Mouse (Mus musculus): ENCODE results near the gene Gipc3. TPM values are rescaled to one million over a fixed set of nuclear protein-coding genes. Genes with fewer than 3 reads are reported as not detected.

Gipc3 gene
- polyA plus RNA-seq, 1 experiment: 1.3 TPM

- TF ChIP-seq POLR2A (IDR thresholded peaks at IDR 0.05; ENCODE audit: low read depth, low read length): no peak
- TF ChIP-seq CTCF (IDR thresholded peaks at IDR 0.05; ENCODE audit: extremely low read depth, insufficient read depth, insufficient read length, insufficient replicate concordance): no peak
Measured at GRCm38 (mm10) chr10:81336558-81336957, 6.5 kb downstream of the Gipc3 start.

GRCm38 (mm10) chr10:81335393-81336340 is 7.4 kb downstream of the Gipc3 start:
- Histone ChIP-seq H3K36me3 (ENCODE audit: control insufficient read depth, insufficient read depth, low read length) (peaks cover 8% of the 10 kb centered on the region), H3K27ac (ENCODE audit: insufficient read depth, low read length) (no peak overlapping the region), H3K4me3 (ENCODE audit: extremely low read depth, insufficient read depth, insufficient read length) (no peak overlapping the region), H3K4me1 (ENCODE audit: control insufficient read depth, insufficient read depth, insufficient read length) (peaks cover 2% of the 10 kb centered on the region), H3K27me3 (ENCODE audit: control insufficient read depth, insufficient read depth, low read length) (no peaks in the 10 kb centered on the region)
- TF ChIP-seq POLR2A (IDR thresholded peaks at IDR 0.05; ENCODE audit: low read depth, low read length): no peak
- no peak for TF ChIP-seq CTCF (IDR thresholded peaks at IDR 0.05; ENCODE audit: extremely low read depth, insufficient read depth, insufficient read length, insufficient replicate concordance)
- no peak for DNase-seq (ENCODE audit: low read depth in 1 of 2, low spot score in 2 of 2)
- 85% methylated on average over 19 of the region's 19 CpGs for WGBS

More at GRCm38 (mm10) chr10:81336558-81336957, 6.5 kb downstream of the Gipc3 start:
- H3K4me1 ChIP-seq (ENCODE audit: control insufficient read depth, insufficient read depth, insufficient read length): no peaks in the 10 kb centered on the region; the same call in 1 of the 2 replicates
- H3K36me3 ChIP-seq (ENCODE audit: control insufficient read depth, insufficient read depth, low read length): peaks cover 8% of the 10 kb centered on the region
- H3K27me3 ChIP-seq (ENCODE audit: control insufficient read depth, insufficient read depth, low read length): no peaks in the 10 kb centered on the region
- no peak for DNase-seq (ENCODE audit: low read depth in 1 of 2, low spot score in 2 of 2)
- H3K27ac ChIP-seq (ENCODE audit: insufficient read depth, low read length): no peak overlapping the region
- no peak overlapping the region for H3K4me3 ChIP-seq (ENCODE audit: extremely low read depth, insufficient read depth, insufficient read length)
- 90% methylated on average over 4 of the region's 4 CpGs for WGBS

- H3K4me1 ChIP-seq (ENCODE audit: control insufficient read depth, insufficient read depth, insufficient read length): peaks cover 16% of the 10 kb centered on the region
- H3K36me3 ChIP-seq (ENCODE audit: control insufficient read depth, insufficient read depth, low read length): peaks cover 8% of the 10 kb centered on the region
- H3K4me3 ChIP-seq (ENCODE audit: extremely low read depth, insufficient read depth, insufficient read length): no peak overlapping the region
- H3K27me3 ChIP-seq (ENCODE audit: control insufficient read depth, insufficient read depth, low read length): no peaks in the 10 kb centered on the region
- H3K27ac ChIP-seq (ENCODE audit: insufficient read depth, low read length): no peak overlapping the region
- TF ChIP-seq POLR2A (IDR thresholded peaks at IDR 0.05; ENCODE audit: low read depth, low read length) (no peak), CTCF (IDR thresholded peaks at IDR 0.05; ENCODE audit: extremely low read depth, insufficient read depth, insufficient read length, insufficient replicate concordance) (no peak)
- DNase-seq (ENCODE audit: low read depth in 1 of 2, low spot score in 2 of 2): no peak
- 85% methylated on average over 11 of the region's 11 CpGs for WGBS
Measured at GRCm38 (mm10) chr10:81334324-81334723, 8.7 kb downstream of the Gipc3 start.

GRCm38 (mm10) chr10:81332277-81332676 is 10.8 kb downstream of the Gipc3 start:
- TF ChIP-seq CTCF (IDR thresholded peaks at IDR 0.05; ENCODE audit: extremely low read depth, insufficient read depth, insufficient read length, insufficient replicate concordance) (no peak), POLR2A (IDR thresholded peaks at IDR 0.05; ENCODE audit: low read depth, low read length) (no peak)
- no peak for DNase-seq (ENCODE audit: low read depth in 1 of 2, low spot score in 2 of 2)
- Histone ChIP-seq H3K27me3 (ENCODE audit: control insufficient read depth, insufficient read depth, low read length) (no peaks in the 10 kb centered on the region), H3K27ac (ENCODE audit: insufficient read depth, low read length) (no peak overlapping the region), H3K4me1 (ENCODE audit: control insufficient read depth, insufficient read depth, insufficient read length) (peaks cover 24% of the 10 kb centered on the region), H3K36me3 (ENCODE audit: control insufficient read depth, insufficient read depth, low read length) (peaks cover 8% of the 10 kb centered on the region), H3K4me3 (ENCODE audit: extremely low read depth, insufficient read depth, insufficient read length) (no peak overlapping the region)
- 96% methylated on average over 29 of the region's 29 CpGs for WGBS

GRCm38 (mm10) chr10:81330007-81330406 is 13.1 kb downstream of the Gipc3 start:
- TF ChIP-seq CTCF (IDR thresholded peaks at IDR 0.05; ENCODE audit: extremely low read depth, insufficient read depth, insufficient read length, insufficient replicate concordance): no peak
- no peak for TF ChIP-seq POLR2A (IDR thresholded peaks at IDR 0.05; ENCODE audit: low read depth, low read length)
- peak overlapping the region; percentile 50; the same call in 1 of the 2 replicates for H3K4me3 ChIP-seq (ENCODE audit: extremely low read depth, insufficient read depth, insufficient read length)
- WGBS: 44% methylated on average over 4 of the region's 4 CpGs
- H3K27ac ChIP-seq (ENCODE audit: insufficient read depth, low read length): peak overlapping the region; percentile 86
- DNase-seq (ENCODE audit: low read depth in 1 of 2, low spot score in 2 of 2): no peak
- no peaks in the 10 kb centered on the region for H3K27me3 ChIP-seq (ENCODE audit: control insufficient read depth, insufficient read depth, low read length)
- peaks cover 23% of the 10 kb centered on the region for H3K36me3 ChIP-seq (ENCODE audit: control insufficient read depth, insufficient read depth, low read length)
- peaks cover 24% of the 10 kb centered on the region for H3K4me1 ChIP-seq (ENCODE audit: control insufficient read depth, insufficient read depth, insufficient read length)

GRCm38 (mm10) chr10:81329194-81329975 is 13.7 kb downstream of the Gipc3 start:
- H3K4me1 ChIP-seq (ENCODE audit: control insufficient read depth, insufficient read depth, insufficient read length): peaks cover 24% of the 10 kb centered on the region
- peak overlapping the region; percentile 50 for H3K4me3 ChIP-seq (ENCODE audit: extremely low read depth, insufficient read depth, insufficient read length)
- H3K36me3 ChIP-seq (ENCODE audit: control insufficient read depth, insufficient read depth, low read length): peaks cover 28% of the 10 kb centered on the region
- peak; percentile 12 for TF ChIP-seq POLR2A (IDR thresholded peaks at IDR 0.05; ENCODE audit: low read depth, low read length)
- no peak for TF ChIP-seq CTCF (IDR thresholded peaks at IDR 0.05; ENCODE audit: extremely low read depth, insufficient read depth, insufficient read length, insufficient replicate concordance)
- peak in 1 of 2 experiments; percentile 69 for DNase-seq (ENCODE audit: low read depth in 1 of 2, low spot score in 2 of 2)
- 9% methylated on average over 10 of the region's 10 CpGs for WGBS
- no peaks in the 10 kb centered on the region for H3K27me3 ChIP-seq (ENCODE audit: control insufficient read depth, insufficient read depth, low read length)
- H3K27ac ChIP-seq (ENCODE audit: insufficient read depth, low read length): peak overlapping the region; percentile 86
